Mouse (Mus musculus) lung, postnatal 25 days (tissue): ENCODE data around the gene Gm5592.
"Not testable (repeated sequence)": the region's sequence is repeated elsewhere in the genome, so short reads cannot be mapped to it uniquely, and the experiment has no call there.

ENCODE experiments used
- DNase-seq: peaks from one replicate; pipeline ENCODE4 v3.0.0; 2022; ENCODE audit warnings: low spot score

Gene Gm5592

GRCm38 (mm10) chr7:41153541-41153940, at the start of gene Gm5592:
Gm5592 (plus strand) TSS chr7:41153841.
- DNase-seq: not testable (repeated sequence)

GRCm38 (mm10) chr7:41155806-41156205, 2.2 kb downstream of the Gm5592 start:
- not testable (repeated sequence) for DNase-seq

- DNase-seq: not testable (repeated sequence)
Observed at GRCm38 (mm10) chr7:41157879-41158278, 4.2 kb downstream of the Gm5592 start.

- DNase-seq: not testable (repeated sequence)
Observed at GRCm38 (mm10) chr7:41158562-41158961, 4.9 kb downstream of the Gm5592 start.

GRCm38 (mm10) chr7:41193671-41194070, 40.0 kb downstream of the Gm5592 start:
- no peak for DNase-seq
